In genomic region chr19:57177334-57177733, GRCm38 (mm10) we compare ENCODE assay signal across 31 mouse cellular contexts.
A peak's percentile ranks its signal among the peaks of the same experiment; 100 is the strongest.
DNase-seq lines count a peak whose midpoint lies in the region; ATAC-seq lines count a peak whose summit lies in the region.
"Had no signal": no experiment of that assay in that cellular context is flagged by ENCODE, and none has a peak within 500 bp of the region (broad histone marks: within the 10 kb centered on the region; RNA-seq: fewer than 3 reads in every experiment).

No protein-coding gene starts in this region.

- H3K4me2 ChIP-seq in embryonic facial prominence, embryonic 14.5 days (ENCODE audit: low read depth, low read length), result no peak overlapping the region
- H3K4me2 ChIP-seq in heart, embryonic 13.5 days, result no peak overlapping the region
- H3K4me2 ChIP-seq in heart, embryonic 12.5 days, result no peak overlapping the region
- H3K4me2 ChIP-seq: embryonic facial prominence, embryonic 15.5 days; forebrain, embryonic 12.5 days; hindbrain, embryonic 12.5 days; intestine, embryonic 15.5 days; limb, embryonic 15.5 days; lung, embryonic 15.5 days; neural tube, embryonic 12.5 days had no signal

- 48% methylated on average over 6 of the region's 6 CpGs for WGBS in embryonic facial prominence, embryonic 14.5 days
- WGBS in embryonic facial prominence, embryonic 10.5 days, result 51% methylated on average over 6 of the region's 6 CpGs
- WGBS in heart, embryonic 13.5 days, result 57% methylated on average over 6 of the region's 6 CpGs
- WGBS in heart, embryonic 12.5 days, result 57% methylated on average over 6 of the region's 6 CpGs

- no peaks in the 10 kb centered on the region for H3K9me3 ChIP-seq in embryonic facial prominence, embryonic 14.5 days (ENCODE audit: control insufficient read depth, low read length)
- H3K9me3 ChIP-seq in embryonic facial prominence, embryonic 10.5 days, result no peaks in the 10 kb centered on the region
- no peaks in the 10 kb centered on the region for H3K9me3 ChIP-seq in heart, embryonic 13.5 days
- no peaks in the 10 kb centered on the region for H3K9me3 ChIP-seq in heart, embryonic 12.5 days (replicated peaks)
- H3K9me3 ChIP-seq: embryonic facial prominence, embryonic 15.5 days; forebrain, embryonic 12.5 days; hindbrain, embryonic 12.5 days; intestine, embryonic 15.5 days; limb, embryonic 15.5 days; lung, embryonic 15.5 days; midbrain, embryonic 10.5 days; neural tube, embryonic 12.5 days had no signal

- no peaks in the 10 kb centered on the region for H3K36me3 ChIP-seq in embryonic facial prominence, embryonic 14.5 days (ENCODE audit: control insufficient read depth, insufficient read depth, low read length)
- H3K36me3 ChIP-seq in embryonic facial prominence, embryonic 10.5 days (replicated peaks), result no peaks in the 10 kb centered on the region
- H3K36me3 ChIP-seq in heart, embryonic 13.5 days, result peaks cover 11% of the 10 kb centered on the region
- H3K36me3 ChIP-seq in heart, embryonic 12.5 days, result peaks cover 10% of the 10 kb centered on the region
- H3K36me3 ChIP-seq: embryonic facial prominence, embryonic 15.5 days; forebrain, embryonic 12.5 days; G1E; hindbrain, embryonic 12.5 days; intestine, embryonic 15.5 days; limb, embryonic 15.5 days; lung, embryonic 15.5 days; midbrain, embryonic 10.5 days; neural tube, embryonic 12.5 days had no signal

- no peak overlapping the region for H3K9ac ChIP-seq in embryonic facial prominence, embryonic 14.5 days (ENCODE audit: low read depth, low read length)
- H3K9ac ChIP-seq in heart, embryonic 13.5 days, result peak overlapping the region; percentile 44; the same call in 1 of the 2 replicates
- no peak overlapping the region for H3K9ac ChIP-seq in heart, embryonic 12.5 days
- H3K9ac ChIP-seq: embryonic facial prominence, embryonic 15.5 days; forebrain, embryonic 12.5 days; forebrain, postnatal 0 days; hindbrain, embryonic 12.5 days; intestine, embryonic 15.5 days; limb, embryonic 15.5 days; liver, embryonic 14.5 days; lung, embryonic 15.5 days; neural tube, embryonic 12.5 days had no signal

- DNase-seq in embryonic facial prominence, embryonic 14.5 days (ENCODE audit: low spot score), result no peak
- no peak for DNase-seq in embryonic facial prominence, embryonic 10.5 days (ENCODE audit: low spot score)
- peak; percentile 47 for DNase-seq in kidney, postnatal 10 days
- DNase-seq in kidney, adult 8-10 months, result no peak
- no peak for DNase-seq in adrenal gland, postnatal 25 days
- DNase-seq: adrenal gland, adult 8-10 months; cerebellum, adult 11 months; cerebellum, adult 9-11 months; forebrain, postnatal 0 days; gastrocnemius, postnatal 10 days; kidney, adult 2 months; layer of hippocampus, postnatal 36 days; left cerebral cortex, postnatal 4 days; right cerebral cortex, adult 18-20 months; spleen, adult 18-20 months; thymus, postnatal 14 days had no signal

- H3K27me3 ChIP-seq in embryonic facial prominence, embryonic 14.5 days (replicated peaks; ENCODE audit: control insufficient read depth, insufficient read depth, low read length), result no peaks in the 10 kb centered on the region
- H3K27me3 ChIP-seq in embryonic facial prominence, embryonic 10.5 days (replicated peaks; ENCODE audit: low read depth, poor library complexity, severe bottlenecking), result no peaks in the 10 kb centered on the region
- no peaks in the 10 kb centered on the region for H3K27me3 ChIP-seq in heart, embryonic 13.5 days (replicated peaks)
- no peaks in the 10 kb centered on the region for H3K27me3 ChIP-seq in heart, embryonic 12.5 days (replicated peaks)
- H3K27me3 ChIP-seq: embryonic facial prominence, embryonic 15.5 days; forebrain, embryonic 12.5 days; hindbrain, embryonic 12.5 days; intestine, embryonic 15.5 days; limb, embryonic 15.5 days; lung, embryonic 15.5 days; neural tube, embryonic 12.5 days had no signal

- no peak overlapping the region for H3K4me3 ChIP-seq in embryonic facial prominence, embryonic 14.5 days (ENCODE audit: low read depth, low read length)
- no peak overlapping the region for H3K4me3 ChIP-seq in embryonic facial prominence, embryonic 10.5 days
- no peak overlapping the region for H3K4me3 ChIP-seq in heart, embryonic 13.5 days
- no peak overlapping the region for H3K4me3 ChIP-seq in heart, embryonic 12.5 days
- H3K4me3 ChIP-seq: embryonic facial prominence, embryonic 15.5 days; forebrain, embryonic 12.5 days; hindbrain, embryonic 12.5 days; intestine, embryonic 15.5 days; limb, embryonic 15.5 days; lung, embryonic 15.5 days; midbrain, embryonic 10.5 days; myocyte; neural tube, embryonic 12.5 days had no signal

- H3K27ac ChIP-seq in embryonic facial prominence, embryonic 14.5 days (replicated peaks; ENCODE audit: low read depth, low read length), result no peak overlapping the region
- no peak overlapping the region for H3K27ac ChIP-seq in embryonic facial prominence, embryonic 10.5 days (replicated peaks)
- 0 out of 2 replicates have a peak overlapping the region, but pooled peaks have one; percentile 36 for H3K27ac ChIP-seq in heart, embryonic 13.5 days (replicated peaks)
- H3K27ac ChIP-seq in heart, embryonic 12.5 days (ENCODE audit: poor library complexity, severe bottlenecking), result no peak overlapping the region
- H3K27ac ChIP-seq: embryonic facial prominence, embryonic 15.5 days; forebrain, embryonic 12.5 days; hindbrain, embryonic 12.5 days; hindbrain, postnatal 0 days; intestine, embryonic 15.5 days; kidney, postnatal 0 days; limb, embryonic 15.5 days; liver, embryonic 14.5 days; lung, embryonic 15.5 days; midbrain, embryonic 10.5 days; neural tube, embryonic 12.5 days had no signal

- ATAC-seq in embryonic facial prominence, embryonic 14.5 days (ENCODE audit: low read depth), result peak; percentile 20; the same call in 1 of the 2 replicates
- no peak for ATAC-seq in heart, embryonic 13.5 days (ENCODE audit: extremely low read depth, insufficient number of reproducible peaks, low FRiP score, low TSS enrichment)
- ATAC-seq in heart, embryonic 12.5 days (ENCODE audit: insufficient number of reproducible peaks, low FRiP score), result no peak
- ATAC-seq: forebrain, postnatal 0 days; hindbrain, postnatal 0 days; intestine, embryonic 15.5 days had no signal

- no peaks in the 10 kb centered on the region; the same call in 1 of the 2 replicates for H3K4me1 ChIP-seq in embryonic facial prominence, embryonic 14.5 days (ENCODE audit: control insufficient read depth, insufficient read depth, low read length)
- peaks cover 36% of the 10 kb centered on the region for H3K4me1 ChIP-seq in embryonic facial prominence, embryonic 10.5 days
- H3K4me1 ChIP-seq in heart, embryonic 13.5 days, result peaks cover 80% of the 10 kb centered on the region
- H3K4me1 ChIP-seq in heart, embryonic 12.5 days (replicated peaks), result peaks cover 70% of the 10 kb centered on the region
- H3K4me1 ChIP-seq: forebrain, embryonic 12.5 days; hindbrain, embryonic 12.5 days; neural tube, embryonic 12.5 days had no signal
